Mouse (Mus musculus) cerebellum, adult 11-12 months (tissue): ENCODE results near the gene Manbal.

Experiments
- DNase-seq: peaks from one replicate; pipeline ENCODE4 v3.0.0; 2022

Manbal gene

GRCm38 (mm10) chr2:157418206-157418605, 50.8 kb downstream of the Manbal start, which contains the start of gene Src:
Src (plus strand) TSS chr2:157418444.
- DNase-seq: no peak

- DNase-seq: no peak
Measured at GRCm38 (mm10) chr2:157418609-157419071, 51.2 kb downstream of the Manbal start.

- DNase-seq: no peak
Measured at GRCm38 (mm10) chr2:157419506-157419905, 52.1 kb downstream of the Manbal start.

- no peak for DNase-seq
Measured at GRCm38 (mm10) chr2:157420404-157420803, 53.0 kb downstream of the Manbal start.

- DNase-seq: no peak
Measured at GRCm38 (mm10) chr2:157422062-157422655, 54.8 kb downstream of the Manbal start.

GRCm38 (mm10) chr2:157422854-157423705, 55.7 kb downstream of the Manbal start:
- DNase-seq: peak; percentile 28

GRCm38 (mm10) chr2:157423706-157424125, 56.3 kb downstream of the Manbal start:
- peak; percentile 34 for DNase-seq

GRCm38 (mm10) chr2:157424126-157424903, 56.9 kb downstream of the Manbal start:
- DNase-seq: peak; percentile 53

GRCm38 (mm10) chr2:157424904-157425642, 57.7 kb downstream of the Manbal start:
- DNase-seq: peak; percentile 33

GRCm38 (mm10) chr2:157425643-157425988, 58.2 kb downstream of the Manbal start:
- DNase-seq: no peak

GRCm38 (mm10) chr2:157426171-157426570, 58.8 kb downstream of the Manbal start:
- DNase-seq: no peak

- no peak for DNase-seq
Measured at GRCm38 (mm10) chr2:157427164-157427563, 59.8 kb downstream of the Manbal start.

GRCm38 (mm10) chr2:157428351-157429139, 61.2 kb downstream of the Manbal start:
- DNase-seq: no peak

- DNase-seq: no peak
Measured at GRCm38 (mm10) chr2:157429735-157430134, 62.3 kb downstream of the Manbal start.

GRCm38 (mm10) chr2:157430667-157431429, 63.5 kb downstream of the Manbal start:
- no peak for DNase-seq

- no peak for DNase-seq
Measured at GRCm38 (mm10) chr2:157431912-157432311, 64.5 kb downstream of the Manbal start.

GRCm38 (mm10) chr2:157432476-157432875, 65.1 kb downstream of the Manbal start:
- DNase-seq: peak; percentile 48

GRCm38 (mm10) chr2:157434041-157434440, 66.6 kb downstream of the Manbal start:
- no peak for DNase-seq

GRCm38 (mm10) chr2:157434497-157434896, 67.1 kb downstream of the Manbal start:
- peak; percentile 42 for DNase-seq

GRCm38 (mm10) chr2:157436496-157436895, 69.1 kb downstream of the Manbal start:
- no peak for DNase-seq

- no peak for DNase-seq
Measured at GRCm38 (mm10) chr2:157437123-157437522, 69.7 kb downstream of the Manbal start.
